Mouse (Mus musculus): ENCODE results near the gene Ccl9. TPM values are rescaled to one million over a fixed set of nuclear protein-coding genes. Genes with fewer than 3 reads are reported as not detected.

Gene Ccl9
- 12.9 and 14.2 TPM in 2 replicates for polyA plus RNA-seq (2015; fragmentation: Nextera tagmentation; extraction: Ambion mirVana)

GRCm38 (mm10) chr11:83578186-83578760, at the start of gene Ccl9:
TSS of gene Ccl9 (minus strand) at chr11:83578636.
- H3K4me3 ChIP-seq (replicated peaks), result no peak within 1 kb of the TSS
- 59% methylated on average over 2 of the region's 2 CpGs for WGBS
- no peaks in the 10 kb centered on the region for H3K36me3 ChIP-seq
- no peak within 1 kb of the TSS for H3K4me2 ChIP-seq
- H3K27ac ChIP-seq, result no peak within 1 kb of the TSS
- H3K27me3 ChIP-seq (replicated peaks), result no peaks in the 10 kb centered on the region
- H3K9me3 ChIP-seq, result no peaks in the 10 kb centered on the region
- no peak within 1 kb of the TSS for H3K9ac ChIP-seq
- no peak for ATAC-seq (ENCODE audit: insufficient read depth, low FRiP score, low read depth)
- no peaks in the 10 kb centered on the region for H3K4me1 ChIP-seq

- no peak overlapping the region for H3K4me3 ChIP-seq (replicated peaks)
- H3K27ac ChIP-seq, result no peak overlapping the region
- no peaks in the 10 kb centered on the region for H3K36me3 ChIP-seq
- no peaks in the 10 kb centered on the region for H3K9me3 ChIP-seq
- 81% methylated on average over 3 of the region's 3 CpGs for WGBS
- H3K27me3 ChIP-seq (replicated peaks), result no peaks in the 10 kb centered on the region
- no peak overlapping the region for H3K4me2 ChIP-seq
- H3K9ac ChIP-seq, result no peak overlapping the region
- no peak for ATAC-seq (ENCODE audit: insufficient read depth, low FRiP score, low read depth)
- no peaks in the 10 kb centered on the region for H3K4me1 ChIP-seq
Measured at GRCm38 (mm10) chr11:83623586-83623985, 45.1 kb upstream of the Ccl9 start.

- Histone ChIP-seq H3K4me2 (no peak overlapping the region), H3K27me3 (replicated peaks) (no peaks in the 10 kb centered on the region), H3K9ac (no peak overlapping the region), H3K27ac (no peak overlapping the region), H3K4me3 (replicated peaks) (no peak overlapping the region), H3K9me3 (no peaks in the 10 kb centered on the region), H3K4me1 (no peaks in the 10 kb centered on the region), H3K36me3 (no peaks in the 10 kb centered on the region)
- ATAC-seq (ENCODE audit: insufficient read depth, low FRiP score, low read depth), result no peak
- WGBS, result 78% methylated on average over 1 of the region's 1 CpGs
Measured at GRCm38 (mm10) chr11:83619037-83619436, 40.6 kb upstream of the Ccl9 start.

- Histone ChIP-seq H3K9me3 (no peaks in the 10 kb centered on the region), H3K27me3 (replicated peaks) (no peaks in the 10 kb centered on the region), H3K4me2 (no peak overlapping the region), H3K36me3 (no peaks in the 10 kb centered on the region), H3K4me1 (no peaks in the 10 kb centered on the region), H3K9ac (no peak overlapping the region), H3K27ac (no peak overlapping the region), H3K4me3 (replicated peaks) (no peak overlapping the region)
- ATAC-seq (ENCODE audit: insufficient read depth, low FRiP score, low read depth), result no peak
- WGBS, result 83% methylated on average over 5 of the region's 5 CpGs
Measured at GRCm38 (mm10) chr11:83618238-83618637, 39.8 kb upstream of the Ccl9 start.

GRCm38 (mm10) chr11:83616586-83616985, 38.1 kb upstream of the Ccl9 start:
- Histone ChIP-seq H3K36me3 (no peaks in the 10 kb centered on the region), H3K27me3 (replicated peaks) (no peaks in the 10 kb centered on the region), H3K27ac (no peak overlapping the region), H3K9me3 (no peaks in the 10 kb centered on the region), H3K9ac (no peak overlapping the region), H3K4me1 (no peaks in the 10 kb centered on the region), H3K4me3 (replicated peaks) (no peak overlapping the region), H3K4me2 (no peak overlapping the region)
- ATAC-seq (ENCODE audit: insufficient read depth, low FRiP score, low read depth), result no peak
- 80% methylated on average over 1 of the region's 1 CpGs for WGBS

GRCm38 (mm10) chr11:83610900-83611299, 32.5 kb upstream of the Ccl9 start:
- no peaks in the 10 kb centered on the region for H3K27me3 ChIP-seq (replicated peaks)
- no peak overlapping the region for H3K4me3 ChIP-seq (replicated peaks)
- no peak overlapping the region for H3K27ac ChIP-seq
- no peaks in the 10 kb centered on the region for H3K36me3 ChIP-seq
- H3K9ac ChIP-seq, result no peak overlapping the region
- no peak overlapping the region for H3K4me2 ChIP-seq
- H3K4me1 ChIP-seq, result no peaks in the 10 kb centered on the region
- 52% methylated on average over 2 of the region's 2 CpGs for WGBS
- no peaks in the 10 kb centered on the region for H3K9me3 ChIP-seq
- no peak for ATAC-seq (ENCODE audit: insufficient read depth, low FRiP score, low read depth)

- no peaks in the 10 kb centered on the region for H3K36me3 ChIP-seq
- H3K9ac ChIP-seq, result no peak overlapping the region
- H3K4me1 ChIP-seq, result no peaks in the 10 kb centered on the region
- WGBS, result 49% methylated on average over 1 of the region's 1 CpGs
- no peaks in the 10 kb centered on the region for H3K27me3 ChIP-seq (replicated peaks)
- H3K4me3 ChIP-seq (replicated peaks), result no peak overlapping the region
- no peak for ATAC-seq (ENCODE audit: insufficient read depth, low FRiP score, low read depth)
- no peaks in the 10 kb centered on the region for H3K9me3 ChIP-seq
- H3K27ac ChIP-seq, result no peak overlapping the region
- H3K4me2 ChIP-seq, result no peak overlapping the region
Measured at GRCm38 (mm10) chr11:83606396-83606795, 28.0 kb upstream of the Ccl9 start.

- WGBS, result 85% methylated on average over 3 of the region's 3 CpGs
Measured at GRCm38 (mm10) chr11:83605535-83605934, 27.1 kb upstream of the Ccl9 start.

GRCm38 (mm10) chr11:83604698-83605097, 26.3 kb upstream of the Ccl9 start:
- ATAC-seq (ENCODE audit: insufficient read depth, low FRiP score, low read depth), result no peak

More at GRCm38 (mm10) chr11:83605535-83605934, 27.1 kb upstream of the Ccl9 start:
- no peaks in the 10 kb centered on the region for H3K4me1 ChIP-seq
- no peak for ATAC-seq (ENCODE audit: insufficient read depth, low FRiP score, low read depth)
- no peak overlapping the region for H3K9ac ChIP-seq
- no peaks in the 10 kb centered on the region for H3K27me3 ChIP-seq (replicated peaks)
- H3K4me3 ChIP-seq (replicated peaks), result no peak overlapping the region
- H3K36me3 ChIP-seq, result no peaks in the 10 kb centered on the region
- H3K27ac ChIP-seq, result no peak overlapping the region
- H3K9me3 ChIP-seq, result no peaks in the 10 kb centered on the region
- no peak overlapping the region for H3K4me2 ChIP-seq

GRCm38 (mm10) chr11:83603399-83603798, 25.0 kb upstream of the Ccl9 start:
- Histone ChIP-seq H3K27me3 (replicated peaks) (no peaks in the 10 kb centered on the region), H3K9ac (no peak overlapping the region), H3K4me1 (no peaks in the 10 kb centered on the region), H3K27ac (no peak overlapping the region), H3K4me3 (replicated peaks) (no peak overlapping the region), H3K9me3 (no peaks in the 10 kb centered on the region), H3K36me3 (no peaks in the 10 kb centered on the region), H3K4me2 (no peak overlapping the region)
- WGBS, result 88% methylated on average over 3 of the region's 3 CpGs
- ATAC-seq (ENCODE audit: insufficient read depth, low FRiP score, low read depth), result no peak

More at GRCm38 (mm10) chr11:83604698-83605097, 26.3 kb upstream of the Ccl9 start:
- Histone ChIP-seq H3K36me3 (no peaks in the 10 kb centered on the region), H3K27me3 (replicated peaks) (no peaks in the 10 kb centered on the region), H3K4me2 (no peak overlapping the region), H3K9me3 (no peaks in the 10 kb centered on the region), H3K4me1 (no peaks in the 10 kb centered on the region), H3K27ac (no peak overlapping the region), H3K9ac (no peak overlapping the region), H3K4me3 (replicated peaks) (no peak overlapping the region)
- WGBS, result 86% methylated on average over 4 of the region's 4 CpGs

- Histone ChIP-seq H3K4me2 (no peak overlapping the region), H3K9ac (no peak overlapping the region), H3K4me3 (replicated peaks) (no peak overlapping the region), H3K9me3 (no peaks in the 10 kb centered on the region), H3K36me3 (no peaks in the 10 kb centered on the region), H3K4me1 (no peaks in the 10 kb centered on the region), H3K27me3 (replicated peaks) (no peaks in the 10 kb centered on the region), H3K27ac (no peak overlapping the region)
- ATAC-seq (ENCODE audit: insufficient read depth, low FRiP score, low read depth), result no peak
- 69% methylated on average over 2 of the region's 2 CpGs for WGBS
Measured at GRCm38 (mm10) chr11:83600576-83600975, 22.1 kb upstream of the Ccl9 start.

GRCm38 (mm10) chr11:83598991-83599390, 20.6 kb upstream of the Ccl9 start:
- H3K9ac ChIP-seq, result no peak overlapping the region
- no peaks in the 10 kb centered on the region for H3K27me3 ChIP-seq (replicated peaks)
- H3K4me2 ChIP-seq, result no peak overlapping the region
- H3K9me3 ChIP-seq, result no peaks in the 10 kb centered on the region
- no peak overlapping the region for H3K4me3 ChIP-seq (replicated peaks)
- no peaks in the 10 kb centered on the region for H3K36me3 ChIP-seq
- no peak overlapping the region for H3K27ac ChIP-seq
- H3K4me1 ChIP-seq, result no peaks in the 10 kb centered on the region
- no peak for ATAC-seq (ENCODE audit: insufficient read depth, low FRiP score, low read depth)
- 73% methylated on average over 3 of the region's 3 CpGs for WGBS
